Comparison of ENCODE assay signal across 8 mouse cellular contexts in the genomic region with DNA sequence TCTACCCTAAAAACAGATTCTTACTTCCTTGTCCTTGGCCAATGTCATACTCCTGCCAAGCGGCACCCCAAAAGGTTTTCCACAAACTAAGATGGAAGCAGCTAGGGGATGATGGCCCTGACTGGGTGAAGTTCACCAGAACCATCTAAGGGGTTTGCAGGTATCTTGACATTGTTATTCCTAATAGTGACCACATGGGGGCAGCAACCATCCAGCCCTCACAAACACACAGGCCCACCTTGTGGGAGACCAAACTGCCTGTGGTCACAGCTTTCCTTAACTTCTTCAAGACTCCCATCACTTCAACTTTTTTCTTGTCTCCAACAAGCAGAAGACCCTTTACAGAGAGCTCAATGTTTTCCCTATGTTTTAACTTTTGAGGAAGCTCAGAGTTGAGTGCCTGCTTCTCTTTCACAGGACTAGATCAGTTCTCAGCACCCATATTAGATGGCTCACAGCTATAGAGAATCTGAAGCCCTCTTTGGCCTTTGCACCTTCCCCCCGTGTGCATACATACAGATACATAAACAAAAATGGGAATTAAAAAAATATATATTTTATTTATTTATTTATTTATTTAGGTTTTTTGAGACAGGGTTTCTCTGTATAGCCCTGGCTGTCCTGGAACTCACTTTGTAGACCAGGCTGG. TPM values are rescaled to one million over a fixed set of nuclear protein-coding genes. Genes with fewer than 3 reads are reported as not detected.
DNase-seq lines count a peak whose midpoint lies in the region; ATAC-seq lines count a peak whose summit lies in the region.

No protein-coding gene starts in this region.

- H3K4me3 ChIP-seq in heart, embryonic 10.5 days = no peak overlapping the region

- H3K9me3 ChIP-seq in heart, embryonic 10.5 days = 0 out of 2 replicates have a peak, but pooled peaks cover 5% of the 10 kb centered on the region

- H3K27ac ChIP-seq in heart, embryonic 10.5 days = no peak overlapping the region

- H3K36me3 ChIP-seq in heart, embryonic 10.5 days = no peaks in the 10 kb centered on the region

- peak; percentile 86 for ATAC-seq in megakaryocyte-erythroid progenitor cell, adult 5-6 weeks (replicated peaks; ENCODE audit: low FRiP score, low TSS enrichment, poor library complexity, severe bottlenecking)

- 33% methylated on average over 2 of the region's 2 CpGs for WGBS in heart, embryonic 10.5 days

- DNase-seq in 416B (ENCODE audit: low read depth) = peak; percentile 86
- DNase-seq in CD4-positive, CD25-positive, alpha-beta regulatory T cell, adult 2 months (ENCODE audit: low read depth, low spot score) = peak; percentile 90
- peak; percentile 65 for DNase-seq in cerebellum, adult 9-10 months
- DNase-seq in heart, embryonic 10.5 days (ENCODE audit: low spot score) = peak; percentile 74
- peak; percentile 61 for DNase-seq in kidney, postnatal 10 days
- DNase-seq in thymus, postnatal 0 days (ENCODE audit: low spot score) = peak; percentile 75
- DNase-seq in left cerebral cortex, adult 11 months (ENCODE audit: low spot score) = no peak

- no peaks in the 10 kb centered on the region for H3K4me1 ChIP-seq in heart, embryonic 10.5 days

- no peaks in the 10 kb centered on the region for H3K27me3 ChIP-seq in heart, embryonic 10.5 days (ENCODE audit: insufficient read depth, poor library complexity, severe bottlenecking)

RNA-seq across cellular contexts. Expression of gene Ppp1r10, which starts 21.6 kb away (rescaled TPM):
- polyA plus RNA-seq in heart, embryonic 10.5 days (2016; fragmentation: Nextera tagmentation; extraction: Ambion mirVana) = 37.6 and 45.2 TPM in 2 replicates
- total RNA-seq in megakaryocyte-erythroid progenitor cell, adult 5-6 weeks (2014; fragmentation: Nextera tagmentation) = 80.8 and 95.1 TPM in 2 replicates
- 86.4 and 103 TPM in 2 replicates for total RNA-seq in megakaryocyte-erythroid progenitor cell, adult 5-6 weeks (2017)
- 35.6 and 36.0 TPM in 2 replicates for polyA plus RNA-seq in thymus, postnatal 0 days (2015; fragmentation: Nextera tagmentation; extraction: Ambion mirVana)

RNA-seq across cellular contexts. Expression of gene Mrps18b, which starts 21.6 kb away (rescaled TPM):
- 99.5 and 111 TPM in 2 replicates for polyA plus RNA-seq in heart, embryonic 10.5 days (2016; fragmentation: Nextera tagmentation; extraction: Ambion mirVana)
- total RNA-seq in megakaryocyte-erythroid progenitor cell, adult 5-6 weeks (2014; fragmentation: Nextera tagmentation) = 140 and 175 TPM in 2 replicates
- total RNA-seq in megakaryocyte-erythroid progenitor cell, adult 5-6 weeks (2017) = 72.7 and 92.6 TPM in 2 replicates
- 91.1 and 93.5 TPM in 2 replicates for polyA plus RNA-seq in thymus, postnatal 0 days (2015; fragmentation: Nextera tagmentation; extraction: Ambion mirVana)

RNA-seq across cellular contexts. Expression of gene Atat1, which starts 27.9 kb away (rescaled TPM):
- 59.4 and 78.6 TPM in 2 replicates for polyA plus RNA-seq in heart, embryonic 10.5 days (2016; fragmentation: Nextera tagmentation; extraction: Ambion mirVana)
- 23.1 and 31.9 TPM in 2 replicates for total RNA-seq in megakaryocyte-erythroid progenitor cell, adult 5-6 weeks (2014; fragmentation: Nextera tagmentation)
- 3.0 and 4.3 TPM in 2 replicates for total RNA-seq in megakaryocyte-erythroid progenitor cell, adult 5-6 weeks (2017)
- polyA plus RNA-seq in thymus, postnatal 0 days (2015; fragmentation: Nextera tagmentation; extraction: Ambion mirVana) = 16.4 and 17.5 TPM in 2 replicates

RNA-seq across cellular contexts. Expression of gene Abcf1, which starts 31.7 kb away (rescaled TPM):
- 81.6 and 81.8 TPM in 2 replicates for polyA plus RNA-seq in heart, embryonic 10.5 days (2016; fragmentation: Nextera tagmentation; extraction: Ambion mirVana)
- 132 and 157 TPM in 2 replicates for total RNA-seq in megakaryocyte-erythroid progenitor cell, adult 5-6 weeks (2014; fragmentation: Nextera tagmentation)
- total RNA-seq in megakaryocyte-erythroid progenitor cell, adult 5-6 weeks (2017) = 398 and 560 TPM in 2 replicates
- polyA plus RNA-seq in thymus, postnatal 0 days (2015; fragmentation: Nextera tagmentation; extraction: Ambion mirVana) = 102 and 114 TPM in 2 replicates

RNA-seq across cellular contexts. Expression of gene 2310061I04Rik, which starts 40.6 kb away (rescaled TPM):
- polyA plus RNA-seq in heart, embryonic 10.5 days (2016; fragmentation: Nextera tagmentation; extraction: Ambion mirVana) = 23.8 and 26.7 TPM in 2 replicates
- total RNA-seq in megakaryocyte-erythroid progenitor cell, adult 5-6 weeks (2014; fragmentation: Nextera tagmentation) = 107 and 160 TPM in 2 replicates
- 8.1 and 10.9 TPM in 2 replicates for total RNA-seq in megakaryocyte-erythroid progenitor cell, adult 5-6 weeks (2017)
- 24.5 and 27.1 TPM in 2 replicates for polyA plus RNA-seq in thymus, postnatal 0 days (2015; fragmentation: Nextera tagmentation; extraction: Ambion mirVana)
